Mouse (Mus musculus) CH12.LX (cell line): ENCODE measurements around the gene Gen1. TPM values are rescaled to one million over a fixed set of nuclear protein-coding genes. Genes with fewer than 3 reads are reported as not detected.

Experiments used
- DNase-seq: peaks from one replicate; pipeline ENCODE4 v3.0.0-alpha.2; 2013; ENCODE audit errors: extremely low read depth
- H3K27ac ChIP-seq: 2 replicates; pipeline ENCODE4 v1.5.1; 2012; ENCODE audit warnings: low read depth, mild to moderate bottlenecking, control low read depth, moderate library complexity; ENCODE audit not compliant: insufficient read depth
- H3K27me3 ChIP-seq: replicated peaks from 2 replicates; pipeline ENCODE3; 2012; ENCODE audit warnings: inconsistent platforms
- H3K36me3 ChIP-seq, 2 experiments: replicated peaks in 1 of 2; 2 replicates each; pipeline versions ENCODE3 to v1.6.1; 2012; ENCODE audit warnings: inconsistent platforms in 1 of 2, low read length in 1 of 2, mild to moderate bottlenecking in 1 of 2, mixed read lengths in 1 of 2, moderate library complexity in 1 of 2; ENCODE audit not compliant: control insufficient read depth in 1 of 2, insufficient read depth in 1 of 2
- H3K4me1 ChIP-seq, 2 experiments: 2 replicates each; pipeline ENCODE4 v1.6.1; 2012; ENCODE audit warnings: inconsistent platforms in 1 of 2, moderate library complexity in 1 of 2; ENCODE audit not compliant: insufficient read depth in 2 of 2, control insufficient read depth in 1 of 2
- H3K4me2 ChIP-seq: 2 replicates; pipeline ENCODE4 v1.6.1; 2012; ENCODE audit warnings: low read depth, mild to moderate bottlenecking, control low read depth; ENCODE audit not compliant: poor library complexity, insufficient read depth, severe bottlenecking
- H3K4me3 ChIP-seq, 3 experiments: fragments of 150-350 bp in 1 of 3; sonication (generic) in 1 of 3; replicated peaks in 1 of 3; 2 replicates each; pipeline versions ENCODE3 to v1.5.1; 2011 to 2012; ENCODE audit warnings: low read depth in 2 of 3, low read length in 2 of 3, mild to moderate bottlenecking in 2 of 3, moderate library complexity in 2 of 3, control low read depth in 1 of 3, improper control_type of control experiment in 1 of 3, inconsistent platforms in 1 of 3, mixed read lengths in 1 of 3; ENCODE audit not compliant: poor library complexity in 1 of 3
- H3K79me2 ChIP-seq: replicated peaks from 2 replicates; pipeline ENCODE4 v1.6.1; 2012; ENCODE audit warnings: mild to moderate bottlenecking, moderate library complexity; ENCODE audit not compliant: control insufficient read depth, poor library complexity, insufficient read depth, severe bottlenecking; ENCODE audit errors: extremely low read depth
- H3K9ac ChIP-seq: 2 replicates; pipeline ENCODE4 v1.6.1; 2012; ENCODE audit warnings: low read depth, mild to moderate bottlenecking, control low read depth, moderate library complexity; ENCODE audit not compliant: insufficient read depth
- H3K9me3 ChIP-seq: replicated peaks from 2 replicates; pipeline ENCODE3; 2012; ENCODE audit warnings: low read length, inconsistent platforms, mixed read lengths
- BHLHE40 ChIP-seq: IDR thresholded peaks from 2 replicates; pipeline ENCODE4 v1.6.1; 2011; ENCODE audit warnings: mild to moderate bottlenecking, low read depth, low read length, improper control_type of control experiment
- CHD1 ChIP-seq: IDR thresholded peaks from 2 replicates; pipeline ENCODE4 v1.6.1; 2012; ENCODE audit warnings: low read depth, low read length, improper control_type of control experiment, inconsistent platforms
- CHD2 ChIP-seq: IDR thresholded peaks from 2 replicates; pipeline ENCODE4 v1.6.1; 2011; ENCODE audit warnings: low read length, improper control_type of control experiment
- E2F4 ChIP-seq: IDR thresholded peaks from 2 replicates; pipeline ENCODE4 v1.6.1; 2011; ENCODE audit warnings: low read depth, low read length, improper control_type of control experiment; ENCODE audit not compliant: insufficient replicate concordance
- ETS1 ChIP-seq: conservative IDR thresholded peaks from 2 replicates; pipeline ENCODE4 v1.6.1; 2012; ENCODE audit warnings: low read depth, mild to moderate bottlenecking, inconsistent platforms, low read length, improper control_type of control experiment, moderate library complexity
- GABPA ChIP-seq: IDR thresholded peaks from 2 replicates; pipeline ENCODE4 v1.6.1; 2012; ENCODE audit warnings: low read depth, low read length, improper control_type of control experiment, inconsistent platforms; ENCODE audit not compliant: insufficient replicate concordance
- IRF4 ChIP-seq: IDR thresholded peaks from 2 replicates; pipeline ENCODE4 v1.6.1; 2014; ENCODE audit warnings: low read depth, mild to moderate bottlenecking, inconsistent platforms, low read length, improper control_type of control experiment
- MAFK ChIP-seq: IDR thresholded peaks from 2 replicates; pipeline ENCODE4 v1.6.1; 2011; ENCODE audit warnings: low read length, improper control_type of control experiment; ENCODE audit not compliant: insufficient replicate concordance
- MAZ ChIP-seq: IDR thresholded peaks from 2 replicates; pipeline ENCODE4 v1.6.1; 2012; ENCODE audit warnings: low read depth, mild to moderate bottlenecking, inconsistent platforms, low read length, improper control_type of control experiment, moderate library complexity
- MEF2A ChIP-seq: IDR thresholded peaks from 2 replicates; pipeline ENCODE4 v1.6.1; 2014; ENCODE audit warnings: low read depth, mild to moderate bottlenecking, inconsistent platforms, low read length, improper control_type of control experiment, borderline replicate concordance
- MXI1 ChIP-seq: IDR thresholded peaks from 2 replicates; pipeline ENCODE4 v1.6.1; 2011; ENCODE audit warnings: mild to moderate bottlenecking, low read depth, low read length, improper control_type of control experiment
- NELFE ChIP-seq: IDR thresholded peaks from 2 replicates; pipeline ENCODE4 v1.6.1; 2011; ENCODE audit warnings: low read depth, low read length, improper control_type of control experiment
- NRF1 ChIP-seq: IDR thresholded peaks from 2 replicates; pipeline ENCODE4 v1.6.1; 2014; ENCODE audit warnings: low read depth, mild to moderate bottlenecking, inconsistent platforms, low read length, improper control_type of control experiment, moderate library complexity
- POLR2A ChIP-seq: IDR thresholded peaks from 2 replicates; pipeline ENCODE4 v1.6.1; 2011; ENCODE audit warnings: low read depth, mild to moderate bottlenecking, improper control_type of control experiment, low read length
- RAD21 ChIP-seq: IDR thresholded peaks from 2 replicates; pipeline ENCODE4 v1.6.1; 2011; ENCODE audit warnings: low read depth, mild to moderate bottlenecking, low read length, improper control_type of control experiment, moderate library complexity
- RCOR1 ChIP-seq: conservative IDR thresholded peaks from 2 replicates; pipeline ENCODE4 v1.6.1; 2012; ENCODE audit warnings: low read depth, mild to moderate bottlenecking, inconsistent platforms, low read length, improper control_type of control experiment
- SIN3A ChIP-seq: IDR thresholded peaks from 2 replicates; pipeline ENCODE4 v1.6.1; 2012; ENCODE audit warnings: low read length, improper control_type of control experiment, inconsistent platforms
- TBP ChIP-seq: conservative IDR thresholded peaks from 2 replicates; pipeline ENCODE4 v1.6.1; 2011; ENCODE audit warnings: low read depth, low read length, improper control_type of control experiment
- USF1 ChIP-seq: IDR thresholded peaks from 2 replicates; pipeline ENCODE4 v1.6.1; 2014; ENCODE audit warnings: low read depth, mild to moderate bottlenecking, inconsistent platforms, low read length, improper control_type of control experiment
- USF2 ChIP-seq: conservative IDR thresholded peaks from 2 replicates; pipeline ENCODE4 v1.6.1; 2011; ENCODE audit warnings: low read depth, low read length, improper control_type of control experiment
- ZC3H11A ChIP-seq: IDR thresholded peaks from 2 replicates; pipeline ENCODE4 v1.6.1; 2012; ENCODE audit warnings: low read depth, mild to moderate bottlenecking, inconsistent platforms, low read length, improper control_type of control experiment
- ZKSCAN1 ChIP-seq: IDR thresholded peaks from 2 replicates; pipeline ENCODE4 v1.6.1; 2012; ENCODE audit warnings: low read depth, inconsistent platforms, low read length, improper control_type of control experiment, borderline replicate concordance
- ZMIZ1 ChIP-seq: IDR thresholded peaks from 2 replicates; pipeline ENCODE4 v1.6.1; 2012; ENCODE audit warnings: low read depth, mild to moderate bottlenecking, inconsistent platforms, low read length, improper control_type of control experiment
- ZNF384 ChIP-seq: IDR thresholded peaks from 2 replicates; pipeline ENCODE4 v1.6.1; 2012; ENCODE audit warnings: low read depth, low read length, improper control_type of control experiment, inconsistent platforms
- dilution Hi-C: fragments of 300-500 bp; cut with MboI; formaldehyde crosslinking; loops from 2 replicates; pipeline ENCODE4 v1.14.3; 2020; ENCODE audit warnings: low sequenced_read_pairs; ENCODE audit not compliant: extremely low pct_unique_long_range_greater_than_20kb, extremely low pct_ligation_motif_present
- in situ Hi-C: fragments of 300-500 bp; cut with MboI; formaldehyde crosslinking; loops from 3 replicates; pipeline ENCODE4 v1.14.3; 2019; ENCODE audit warnings: low sequenced_read_pairs, low pct_ligation_motif_present, low pct_unique_long_range_greater_than_20kb, mixed read lengths
- polyA plus RNA-seq: library from polyadenylated mRNA; unstranded; fragments of >175 nt; gene quantifications from 2 replicates; pipeline ENCODE4 v1.2.1, GENCODE M21; 2012; ENCODE audit warnings: low read depth; ENCODE audit not compliant: insufficient read length
- total RNA-seq, 2 experiments: library from RNA; depleted of rRNA; stranded (reverse); fragments of 300-350 nt in 1 of 2; fragments of >200 nt in 1 of 2; gene quantifications; 2 replicates each; pipeline ENCODE4 v1.2.3; 2012 to 2014

The Gen1 gene
- total and polyA plus RNA-seq, 3 experiments, result 13.2 to 15.3 (median 14.4) TPM

GRCm38 (mm10) chr12:11198026-11198425, 67.6 kb downstream of the Gen1 start:
- TF ChIP-seq IRF4 (no peak), USF1 (no peak), BHLHE40 (no peak), NRF1 (no peak), E2F4 (no peak), NELFE (no peak), MAZ (no peak), MAFK (no peak), ZMIZ1 (no peak), SIN3A (no peak), MEF2A (no peak), USF2 (no peak), GABPA (no peak), RCOR1 (no peak), CHD2 (no peak), TBP (no peak), ZC3H11A (no peak), MXI1 (no peak), ZKSCAN1 (no peak), ZNF384 (no peak)
- DNase-seq, result no peak
- dilution Hi-C loops (no loop called here), in situ Hi-C loops (loop anchor here (25.0 kb wide), 1 partner anchor 939 kb away; no protein-coding TSS in a partner anchor)
- no peak overlapping the region for H3K4me2 ChIP-seq
- H3K27ac ChIP-seq, result no peak overlapping the region
- H3K9ac ChIP-seq, result no peak overlapping the region
- no peaks in the 10 kb centered on the region for H3K9me3 ChIP-seq
- no peak overlapping the region for H3K4me3 ChIP-seq
- no peaks in the 10 kb centered on the region for H3K79me2 ChIP-seq
- no peaks in the 10 kb centered on the region for H3K36me3 ChIP-seq
- H3K4me1 ChIP-seq, result peaks cover 0 to 17% of the 10 kb centered on the region in 2 experiments; a peak in 2 of 4 replicates
- H3K27me3 ChIP-seq, result no peaks in the 10 kb centered on the region

GRCm38 (mm10) chr12:11196830-11197229, 68.8 kb downstream of the Gen1 start:
- H3K4me3 ChIP-seq, result no peak overlapping the region
- H3K36me3 ChIP-seq, result no peaks in the 10 kb centered on the region
- peaks cover 0 to 17% of the 10 kb centered on the region in 2 experiments; a peak in 2 of 4 replicates for H3K4me1 ChIP-seq
- TF ChIP-seq ETS1 (no peak), USF2 (no peak), MEF2A (no peak), TBP (no peak), ZC3H11A (no peak), NELFE (no peak), MAFK (no peak), SIN3A (no peak), CHD1 (no peak), RAD21 (no peak), NRF1 (no peak), POLR2A (no peak)
- no peaks in the 10 kb centered on the region for H3K27me3 ChIP-seq
- no peak overlapping the region for H3K9ac ChIP-seq
- no peak for DNase-seq
- H3K79me2 ChIP-seq, result no peaks in the 10 kb centered on the region
- no peak overlapping the region for H3K27ac ChIP-seq
- in situ Hi-C loops (loop anchor here (25.0 kb wide), 1 partner anchor 940 kb away; no protein-coding TSS in a partner anchor), dilution Hi-C loops (no loop called here)
- H3K4me2 ChIP-seq, result peak overlapping the region; percentile 73; the same call in 1 of the 2 replicates
- no peaks in the 10 kb centered on the region for H3K9me3 ChIP-seq
